Mouse (Mus musculus) yolk sac, embryonic 10.5 days (tissue): ENCODE measurements around the gene 3110009E18Rik.

Experiments
- DNase-seq: peaks from one replicate; pipeline ENCODE4 v3.0.0-alpha.2; 2017; ENCODE audit warnings: low spot score

Gene 3110009E18Rik

DNA sequence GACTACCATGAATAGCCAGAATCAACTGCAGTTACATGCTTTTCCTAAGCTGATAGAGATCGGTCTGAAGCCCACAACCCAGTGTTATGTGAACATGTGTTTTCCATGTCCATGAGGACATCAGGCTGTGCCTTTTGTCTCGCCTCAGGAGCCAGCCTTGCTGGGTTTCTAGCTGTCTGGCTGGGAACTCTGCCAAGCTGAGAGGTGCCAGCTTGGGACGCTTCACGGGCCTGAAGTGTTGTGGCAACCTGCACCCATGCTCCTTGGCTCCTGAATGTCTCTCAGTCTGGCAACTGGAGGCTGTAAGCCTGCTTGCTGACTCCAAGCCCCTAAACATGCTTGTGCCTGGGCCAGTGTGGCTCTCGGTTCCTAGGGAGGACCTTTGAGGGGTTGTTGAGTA lies 21.6 kb downstream of the 3110009E18Rik start:
- DNase-seq: no peak

DNA sequence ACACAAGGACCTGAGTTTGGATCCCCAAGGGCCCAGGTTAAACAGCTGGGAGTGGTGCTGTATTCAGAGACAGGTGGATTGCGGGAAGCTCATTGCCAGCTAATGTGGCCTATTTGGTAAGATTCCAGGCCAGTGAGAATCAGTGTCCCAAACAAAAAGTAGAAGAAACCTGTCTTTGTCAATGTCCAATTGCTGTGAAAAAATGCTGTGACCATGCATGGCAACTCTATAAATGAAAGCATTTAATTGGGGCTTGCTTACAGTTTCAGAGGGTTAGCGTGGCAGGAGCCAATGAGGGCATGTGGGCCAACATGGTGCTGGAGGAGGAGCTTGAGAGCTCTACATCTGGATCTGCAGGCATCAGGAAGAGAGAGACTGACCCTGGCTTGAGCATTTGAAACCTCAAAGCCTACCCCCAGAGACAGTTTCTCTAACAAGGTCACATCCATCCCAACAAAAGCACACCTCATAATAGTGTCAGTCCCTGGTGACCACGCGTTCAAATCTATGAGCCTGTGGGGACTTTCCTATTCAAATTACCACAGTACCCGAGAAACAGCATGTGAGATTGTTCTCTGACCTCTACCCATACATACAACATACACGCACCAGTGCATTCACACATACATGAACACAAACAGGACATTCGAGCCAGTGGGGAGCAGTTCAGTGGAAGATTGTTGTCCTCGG lies 24.7 kb downstream of the 3110009E18Rik start:
- DNase-seq: no peak

DNA sequence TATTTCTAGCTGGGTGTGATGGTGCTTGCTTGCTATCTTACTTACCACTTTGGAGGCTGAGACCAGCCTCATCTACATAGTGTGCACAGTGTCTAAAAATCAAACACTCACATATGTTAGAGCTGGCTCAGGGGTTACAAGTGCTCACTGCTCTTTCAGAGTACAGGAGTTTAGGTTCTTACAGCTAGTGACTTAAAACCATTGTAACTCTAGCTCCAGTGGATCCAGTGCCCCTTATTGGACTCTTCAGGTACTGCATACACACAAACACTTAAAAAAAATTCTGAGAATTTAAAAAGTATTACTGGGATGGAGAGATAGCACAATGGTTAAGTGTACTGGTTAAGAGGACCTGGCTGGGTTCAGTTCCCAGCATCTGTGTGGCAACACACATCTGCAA lies 26.0 kb downstream of the 3110009E18Rik start:
- no peak for DNase-seq

DNA sequence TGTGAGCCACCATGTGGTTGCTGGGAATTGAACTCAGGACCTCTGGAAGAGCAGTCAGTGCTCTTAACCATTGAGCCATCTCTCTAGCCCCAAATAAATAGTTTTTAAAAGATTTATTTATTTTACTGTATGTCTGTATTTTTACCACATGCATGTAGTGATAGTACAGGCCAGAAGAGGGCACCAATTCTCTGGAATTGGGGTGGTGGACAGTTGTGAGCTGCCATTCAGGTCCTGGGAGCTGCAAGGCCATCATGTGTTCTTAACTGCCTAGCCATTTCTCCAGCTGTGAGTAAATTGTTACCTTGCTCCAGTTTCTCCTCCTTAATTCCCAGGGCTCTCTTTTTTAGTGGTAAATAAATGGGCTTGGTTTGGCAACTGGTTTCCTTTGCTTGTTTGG lies 33.2 kb downstream of the 3110009E18Rik start:
- DNase-seq: no peak

DNA sequence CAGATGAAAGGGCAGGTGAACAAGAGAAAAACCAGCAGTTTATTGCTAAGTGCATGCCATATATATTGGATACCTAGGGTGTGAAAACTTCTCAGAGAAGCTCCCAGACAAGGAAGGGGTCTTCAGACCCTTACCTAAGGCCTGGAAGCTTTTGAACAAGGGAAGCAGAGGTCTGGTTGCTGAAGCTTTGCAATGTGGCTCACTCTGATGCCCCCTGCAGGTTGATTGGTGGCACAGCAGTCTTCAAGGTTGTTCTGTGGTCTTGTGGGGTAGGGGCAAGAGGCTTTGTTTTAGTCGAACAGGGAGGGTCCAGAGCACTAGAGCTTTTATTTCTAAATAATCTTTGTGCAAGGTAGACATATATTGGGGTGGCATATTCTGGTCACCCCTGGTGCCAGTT lies 34.3 kb downstream of the 3110009E18Rik start:
- no peak for DNase-seq

DNA sequence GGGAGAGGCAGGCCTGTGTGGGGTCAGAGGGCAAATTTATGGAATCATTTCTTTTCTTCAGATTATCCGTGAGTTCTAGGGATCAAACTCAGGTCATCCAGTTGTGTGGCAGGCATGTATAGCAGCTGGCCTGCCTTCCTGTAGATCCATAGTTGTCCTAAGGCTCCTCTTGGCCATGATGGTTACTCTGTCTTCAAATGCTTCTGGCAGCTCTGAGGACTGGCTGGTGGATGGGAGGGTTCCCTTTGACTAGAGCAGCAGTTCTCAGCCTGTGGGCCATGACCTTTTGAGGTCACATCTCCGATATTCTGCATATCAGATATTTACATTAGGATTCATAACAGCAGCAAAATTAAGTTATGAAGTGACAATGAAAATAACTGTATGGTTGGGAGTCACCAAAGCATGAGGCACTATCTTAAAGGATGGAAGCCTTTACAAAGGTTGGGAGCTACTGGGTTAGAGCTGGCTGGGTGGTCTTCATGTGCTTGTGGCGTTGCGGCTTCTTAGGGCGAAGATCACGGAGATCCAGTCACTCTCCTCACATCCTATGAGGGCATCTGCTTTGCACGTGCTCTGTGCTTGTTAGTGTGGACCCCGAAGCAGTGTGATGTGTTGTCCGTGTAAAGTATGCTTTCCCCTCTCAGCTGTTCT lies 37.6 kb downstream of the 3110009E18Rik start:
- no peak for DNase-seq

DNA sequence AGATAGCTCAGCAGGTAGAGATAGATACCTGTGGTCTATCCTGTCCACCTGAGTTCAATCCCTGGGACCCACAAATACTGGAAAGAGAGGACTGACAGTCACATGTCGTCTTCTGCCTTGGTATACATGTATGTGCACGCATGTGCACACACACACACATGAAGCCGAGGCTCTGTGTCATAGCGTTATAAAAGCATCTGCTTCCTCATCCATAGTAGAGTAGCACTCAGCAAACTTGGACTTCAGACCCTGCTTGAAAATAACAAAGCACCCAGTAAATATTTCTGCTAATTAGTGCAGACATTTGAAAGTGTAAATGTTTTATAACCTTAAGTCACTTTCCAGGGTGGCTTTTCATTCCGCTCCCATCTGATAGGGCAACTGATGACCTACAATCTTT lies 40.5 kb downstream of the 3110009E18Rik start:
- DNase-seq: no peak

DNA sequence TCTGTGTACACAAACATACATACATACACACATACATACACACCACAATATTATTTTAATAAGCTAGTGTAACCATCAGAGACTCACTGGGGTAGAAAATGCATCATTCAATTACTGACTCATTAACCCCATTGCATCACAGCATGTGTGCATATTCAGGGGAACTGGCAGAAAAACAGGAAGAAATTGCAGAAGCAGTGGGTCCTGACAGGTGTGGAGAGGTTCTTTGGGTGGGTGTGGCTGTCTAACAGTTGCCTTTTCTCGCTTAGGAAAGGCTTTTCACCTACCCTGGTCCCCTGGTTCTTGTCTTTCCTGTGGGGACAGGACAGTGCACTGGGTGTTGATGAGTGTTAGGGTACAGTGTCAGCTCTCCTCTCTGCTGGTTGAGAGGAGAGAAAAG lies 41.6 kb downstream of the 3110009E18Rik start:
- no peak for DNase-seq

DNA sequence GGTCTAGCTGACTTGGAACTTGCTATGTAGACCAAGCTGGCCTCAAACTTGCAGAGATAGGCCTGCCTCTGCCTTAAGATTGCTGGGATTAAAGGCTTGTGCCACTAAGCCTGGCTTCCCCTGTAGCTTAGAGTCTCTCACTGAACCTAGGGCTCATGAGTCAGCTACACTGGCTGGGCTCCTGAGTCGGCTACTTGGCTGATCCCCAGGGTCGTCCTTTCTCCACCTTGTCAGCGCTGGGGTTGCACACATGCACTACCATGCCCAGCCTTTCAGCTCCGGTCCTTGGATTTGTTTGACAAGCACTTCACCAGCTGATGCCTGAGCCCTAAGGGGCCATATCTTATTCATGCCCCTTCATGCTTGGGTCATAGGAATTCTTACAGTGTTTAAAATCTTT lies 47.0 kb downstream of the 3110009E18Rik start:
- no peak for DNase-seq

DNA sequence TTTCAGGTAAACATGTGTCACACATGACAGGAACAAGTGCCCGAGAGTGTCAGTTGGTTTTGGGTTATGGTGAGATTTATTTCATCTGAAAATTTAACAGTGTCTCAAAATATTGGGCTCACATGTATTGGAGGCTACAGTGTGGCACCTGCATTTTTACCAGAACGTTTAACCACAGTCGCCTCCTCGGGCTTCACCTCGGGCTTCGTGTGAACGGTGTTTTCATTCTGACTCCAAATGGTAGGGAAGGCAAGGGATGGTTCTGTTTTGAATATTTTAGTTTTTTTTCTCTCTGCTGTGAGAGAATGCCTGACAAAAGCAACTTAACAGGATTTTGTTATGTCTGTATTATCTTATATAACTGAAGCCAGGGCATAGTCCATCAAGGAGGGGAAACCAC lies 47.7 kb downstream of the 3110009E18Rik start:
- DNase-seq: no peak

DNA sequence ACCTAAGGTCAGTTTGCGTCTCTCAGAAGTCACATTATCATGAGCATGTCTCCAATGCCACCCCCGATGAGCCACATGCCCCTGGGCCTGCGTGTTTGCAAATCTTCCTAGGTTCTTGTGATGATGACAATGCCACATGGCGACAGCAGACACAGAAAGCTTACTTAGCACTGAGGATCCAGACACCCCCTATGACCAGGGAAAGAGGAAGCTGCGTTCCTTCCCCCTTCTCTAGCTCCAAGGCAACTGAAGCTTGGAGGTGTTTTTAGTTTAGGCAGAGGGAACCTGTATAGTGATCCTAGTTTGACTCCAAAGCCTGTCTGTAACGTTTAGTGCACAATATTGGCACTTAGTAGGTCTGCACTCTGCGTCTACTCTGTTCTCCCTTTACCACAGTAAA lies 49.3 kb downstream of the 3110009E18Rik start:
- no peak for DNase-seq

DNA sequence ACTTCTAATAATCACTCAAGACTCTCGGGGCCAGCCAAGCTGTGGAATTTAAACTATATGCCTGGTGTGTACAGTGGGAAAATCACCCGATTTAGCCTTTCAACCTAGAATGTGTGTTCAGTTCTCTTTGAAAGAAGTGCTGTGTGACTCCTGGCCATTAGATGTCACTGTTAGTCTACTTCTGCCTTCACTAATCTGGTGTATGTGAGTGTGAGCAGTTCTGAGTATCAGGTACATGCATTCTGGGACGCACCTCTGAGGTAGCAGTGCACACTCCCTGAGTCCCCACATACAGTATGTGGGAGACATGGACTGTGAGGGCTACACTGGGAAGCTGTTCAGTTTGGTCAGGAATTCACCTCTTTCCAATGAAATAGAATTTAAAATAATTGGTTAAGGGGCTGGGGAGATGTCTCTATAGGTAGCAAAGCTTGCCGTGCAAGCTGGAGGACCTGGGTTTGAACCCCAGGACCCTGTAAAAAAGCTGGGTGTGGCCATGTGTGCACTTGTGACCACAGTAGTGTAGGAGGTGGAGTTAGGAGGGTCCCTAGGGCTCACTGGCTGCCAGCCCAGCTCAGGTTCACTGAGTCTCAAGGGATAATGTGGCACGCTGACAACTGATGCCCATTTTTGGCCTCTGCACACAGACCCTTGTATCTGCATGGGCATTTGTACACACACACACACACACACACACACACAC lies 51.0 kb downstream of the 3110009E18Rik start:
- no peak for DNase-seq

DNA sequence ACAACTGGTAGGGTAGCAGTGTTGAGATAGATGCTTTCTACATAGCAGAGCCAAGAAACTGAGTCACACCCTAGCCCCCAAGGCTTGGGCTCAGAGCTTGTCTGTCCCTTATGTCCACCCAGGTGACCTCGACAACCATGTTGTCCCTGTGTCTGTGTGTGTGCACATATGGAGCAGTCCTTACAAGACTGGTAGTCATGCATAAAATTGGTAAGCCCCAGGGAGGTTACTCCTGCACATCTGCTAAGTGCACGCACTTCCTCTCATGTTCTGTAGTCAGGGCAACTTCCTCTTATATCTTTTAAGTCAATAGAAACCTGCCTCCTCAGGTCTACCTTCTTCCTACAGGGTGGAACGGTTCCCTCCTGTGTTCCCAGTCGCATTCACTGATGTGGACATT lies 54.0 kb downstream of the 3110009E18Rik start:
- no peak for DNase-seq

DNA sequence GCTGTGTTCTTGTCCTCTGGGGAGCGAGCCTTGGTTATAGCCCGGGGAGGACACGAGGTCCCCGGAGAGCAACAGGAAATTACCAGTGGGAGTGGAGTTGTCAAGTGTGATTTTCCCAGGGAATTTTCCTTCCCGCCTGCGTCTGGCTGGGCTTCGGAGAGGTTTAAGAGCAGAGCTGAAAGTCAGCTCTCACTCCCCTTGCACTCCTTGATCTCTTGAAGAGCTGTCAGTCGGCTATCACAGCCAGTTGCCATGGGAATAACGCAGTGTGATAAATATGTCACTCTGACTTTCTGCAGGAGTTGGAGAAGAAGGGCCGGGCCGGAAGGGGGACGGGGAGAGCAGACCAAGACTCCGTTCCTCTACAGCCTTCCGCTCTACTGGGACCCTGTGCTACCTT lies 55.3 kb downstream of the 3110009E18Rik start:
- DNase-seq: no peak

DNA sequence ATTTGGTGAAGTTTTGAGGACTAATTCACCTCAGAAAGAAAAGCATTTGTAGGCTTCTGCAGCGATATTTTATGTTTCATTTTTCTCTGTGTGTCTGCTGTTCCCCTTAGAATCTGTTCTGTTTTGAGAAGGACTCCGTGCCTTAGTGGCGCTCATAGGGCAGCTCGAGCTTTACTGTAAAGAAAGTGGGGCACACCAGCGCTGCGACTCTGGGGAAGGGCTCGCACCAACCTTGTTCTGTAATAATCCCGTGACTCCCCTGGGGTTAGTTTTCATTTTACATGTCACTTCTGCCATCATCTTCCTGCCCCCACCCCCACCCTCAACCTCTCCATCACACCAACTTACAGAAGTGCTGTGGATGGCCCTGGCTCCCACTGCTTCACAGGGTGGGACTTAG lies 56.2 kb downstream of the 3110009E18Rik start:
- DNase-seq: no peak

DNA sequence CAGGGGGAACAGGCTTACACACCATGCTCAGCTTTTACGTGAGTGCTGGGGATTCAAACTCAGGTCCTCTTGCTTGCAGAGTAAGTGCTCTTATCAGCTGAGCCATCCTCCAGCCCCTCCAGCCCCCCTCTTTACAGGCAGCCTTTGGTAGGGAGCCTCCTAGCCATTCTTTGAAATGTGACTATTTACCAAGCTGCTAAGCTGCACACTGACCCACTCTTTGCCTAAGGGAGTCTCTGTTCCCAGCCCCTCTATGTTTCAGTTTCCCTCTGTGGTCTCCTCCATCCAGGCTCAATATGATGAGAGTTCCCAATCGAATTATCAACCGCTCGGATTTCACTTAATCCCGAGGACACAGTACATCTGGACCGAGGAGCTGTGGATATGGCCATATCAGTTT lies 65.2 kb downstream of the 3110009E18Rik start:
- DNase-seq: no peak

DNA sequence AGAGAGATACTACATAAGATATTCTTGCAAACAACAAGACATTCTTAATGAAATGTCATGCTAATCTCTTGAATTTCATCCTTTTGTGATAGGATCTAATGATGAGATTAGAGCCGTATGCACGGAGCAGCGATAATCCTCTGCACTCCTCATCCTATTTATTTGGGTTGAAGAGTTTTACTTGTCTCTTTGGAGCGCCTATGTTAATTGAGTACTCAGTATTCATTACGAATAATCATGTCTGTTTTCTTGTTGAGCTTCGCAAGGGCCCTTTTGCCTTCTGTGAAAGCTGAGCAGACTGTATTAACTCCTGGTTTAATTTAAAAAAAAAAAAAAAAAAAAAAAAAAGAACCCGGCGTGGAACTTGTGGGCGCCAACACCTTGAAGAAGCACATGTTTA lies 65.7 kb downstream of the 3110009E18Rik start:
- no peak for DNase-seq

DNA sequence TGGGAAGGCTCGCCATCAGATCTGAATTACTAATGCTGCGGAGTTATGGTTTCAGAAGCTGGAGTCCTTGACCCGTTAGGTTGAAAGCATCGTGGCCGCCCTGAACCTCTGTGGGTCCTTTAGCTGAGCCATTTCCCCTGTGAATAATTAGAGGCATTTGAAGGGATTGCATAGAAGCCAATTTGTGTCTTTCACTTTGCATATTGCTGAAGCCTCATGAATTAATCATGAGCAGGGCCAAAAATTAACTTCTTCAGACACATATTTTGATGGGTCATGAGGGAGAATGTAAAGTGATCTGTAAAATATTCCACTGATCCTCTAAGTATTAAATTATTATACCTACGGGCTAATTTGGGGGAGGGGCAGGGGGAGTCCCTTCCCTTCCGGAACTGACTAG lies 66.1 kb downstream of the 3110009E18Rik start:
- no peak for DNase-seq

DNA sequence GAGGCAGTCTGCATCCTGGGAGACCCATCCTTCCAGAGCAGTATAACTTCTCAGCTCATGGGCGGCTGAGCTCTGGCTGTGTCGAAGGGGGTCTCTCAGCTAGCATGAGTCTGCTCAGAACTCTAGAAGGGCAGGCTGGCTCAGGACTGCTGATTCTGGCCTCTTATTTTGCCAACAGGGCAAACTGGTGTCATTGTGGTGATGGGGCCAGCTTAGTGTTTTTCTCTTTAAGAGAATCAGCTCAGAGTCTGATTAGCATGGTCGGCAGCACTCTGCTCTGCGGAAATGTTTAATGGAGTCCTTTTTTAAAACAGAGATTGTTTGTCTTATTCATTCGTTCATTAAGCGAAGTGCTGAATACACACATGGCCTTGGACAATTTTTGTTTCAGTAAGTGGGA lies 68.2 kb downstream of the 3110009E18Rik start:
- no peak for DNase-seq

DNA sequence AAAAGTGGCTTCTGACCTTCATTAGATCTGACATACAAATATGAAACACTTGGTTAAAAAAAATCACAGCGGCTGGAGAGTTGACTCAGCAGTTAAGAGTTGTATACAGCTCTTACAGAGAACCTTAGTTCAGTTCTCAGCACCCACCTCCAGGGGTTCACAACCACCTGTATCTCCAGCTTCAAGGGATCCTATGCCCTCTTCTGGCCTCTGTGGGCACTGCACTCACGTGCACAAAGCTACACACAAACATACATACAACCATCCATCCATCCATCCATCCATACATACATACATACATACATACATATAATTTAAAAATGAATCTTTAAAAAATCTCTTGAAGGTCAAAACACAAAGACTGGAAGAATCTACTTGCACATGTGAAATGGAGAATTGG lies 69.3 kb downstream of the 3110009E18Rik start:
- DNase-seq: no peak

DNA sequence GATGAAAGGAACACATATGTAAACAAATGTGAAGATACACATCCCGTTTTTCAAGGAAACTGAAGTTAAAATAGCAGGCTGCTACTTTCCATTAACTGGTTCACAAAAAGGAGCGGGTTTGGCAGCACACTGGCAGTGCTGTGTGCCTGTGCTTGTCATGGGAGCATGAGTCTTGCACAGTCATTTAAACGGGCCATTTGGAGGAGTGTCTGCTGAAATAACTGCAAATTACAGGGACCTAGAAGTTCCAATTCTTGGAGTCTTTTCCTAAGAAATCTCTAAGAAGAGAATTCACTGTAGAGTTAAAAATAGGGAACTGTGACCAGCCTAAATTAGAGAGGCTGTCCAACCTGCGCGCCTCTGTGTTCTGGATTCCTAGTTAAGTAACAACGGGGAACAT lies 70.0 kb downstream of the 3110009E18Rik start:
- no peak for DNase-seq

DNA sequence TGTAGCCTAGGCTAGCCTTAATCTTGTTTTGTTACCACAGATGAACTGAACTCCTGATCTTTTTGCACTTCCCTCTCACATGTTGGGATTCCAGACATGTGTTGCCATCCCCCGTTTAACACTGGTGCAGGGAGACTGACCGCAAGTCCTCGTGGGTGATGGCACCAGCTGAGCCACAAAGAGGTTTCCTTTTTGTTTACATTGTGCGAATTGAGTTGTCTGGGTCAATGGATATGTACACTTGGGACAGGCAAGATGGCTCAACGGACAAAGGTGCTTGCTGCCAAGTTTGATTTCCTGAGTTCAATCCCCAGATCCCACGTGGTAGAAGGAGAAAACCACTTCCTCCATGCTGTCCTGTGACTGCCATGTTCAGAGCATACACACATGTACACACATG lies 71.3 kb downstream of the 3110009E18Rik start:
- no peak for DNase-seq

DNA sequence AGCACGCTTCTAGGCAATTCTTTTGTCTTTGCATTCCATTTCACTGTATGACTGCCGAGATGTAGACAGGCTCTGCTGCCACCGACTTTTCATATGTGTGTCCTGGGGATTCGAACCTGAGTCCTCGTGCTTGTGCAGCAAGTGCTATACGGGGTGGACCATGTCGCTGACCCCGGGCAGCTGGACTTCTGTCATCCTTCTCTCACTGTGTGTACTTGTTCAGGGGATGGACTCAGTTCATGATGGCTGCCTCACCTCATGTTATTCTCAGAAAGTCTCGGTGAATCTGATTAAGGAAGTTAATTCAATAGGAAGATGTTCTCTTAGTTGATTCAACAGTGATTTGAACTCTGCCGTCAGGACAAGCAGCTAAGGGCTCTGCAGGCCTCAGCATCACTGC lies 72.6 kb downstream of the 3110009E18Rik start:
- no peak for DNase-seq

DNA sequence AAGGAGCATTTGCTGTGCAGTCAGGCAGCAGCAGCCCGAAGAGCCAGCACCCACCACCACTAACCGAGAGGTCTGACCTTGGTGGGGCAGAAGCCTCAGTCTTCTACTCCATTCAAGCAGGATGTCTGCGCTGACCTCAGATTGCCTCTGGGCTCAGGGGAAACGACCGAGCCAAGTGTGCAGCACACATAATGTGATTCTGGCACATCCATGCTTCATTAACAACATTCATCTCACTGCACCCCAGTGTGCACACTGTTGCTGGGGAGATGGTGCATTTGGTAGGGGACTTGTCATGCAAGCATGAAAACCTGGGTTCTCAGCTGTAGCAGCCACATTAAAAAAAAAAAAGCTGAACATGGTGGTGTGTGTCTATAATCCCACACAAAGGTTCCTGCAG lies 75.0 kb downstream of the 3110009E18Rik start:
- no peak for DNase-seq
